Mouse (Mus musculus) cerebellum, adult 2 months (tissue): ENCODE data around the gene Aqp7.

Experiments
- CTCF ChIP-seq: fragments of 200-500 bp; IDR thresholded peaks from 2 replicates; pipeline ENCODE4 v1.5.1; 2011; ENCODE audit warnings: low read depth, mild to moderate bottlenecking, control low read depth, low read length, moderate library complexity, borderline replicate concordance; ENCODE audit not compliant: insufficient read depth
- POLR2A ChIP-seq: fragments of 200-500 bp; IDR thresholded peaks from 2 replicates; pipeline ENCODE4 v1.6.1; 2011; ENCODE audit warnings: low read length, control low read depth, borderline replicate concordance; ENCODE audit not compliant: insufficient read depth

DNA sequence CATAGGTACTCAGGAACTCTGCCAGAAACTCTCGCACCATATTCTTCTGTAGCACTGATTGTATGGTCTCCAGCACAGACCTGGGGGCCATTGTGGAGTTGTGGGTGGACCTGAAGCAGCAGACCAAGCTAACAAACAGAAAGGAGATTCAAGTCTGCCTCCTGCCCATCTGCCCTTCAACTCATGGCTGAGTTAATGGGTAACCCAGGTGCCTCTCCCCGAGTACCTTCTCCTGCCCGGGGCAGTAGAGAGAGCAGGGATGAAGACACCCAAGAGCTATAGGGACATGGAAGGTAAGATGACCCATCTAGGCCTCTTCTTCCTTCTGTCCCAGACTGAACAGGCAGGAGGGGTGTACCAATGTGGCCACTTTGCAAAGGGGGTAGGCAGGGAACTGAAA lies 2.7 kb downstream of the Aqp7 start:
- TF ChIP-seq POLR2A = no peak
- no peak for TF ChIP-seq CTCF
